Mouse (Mus musculus) stomach, postnatal 0 days (tissue): ENCODE measurements around the gene Mical3. TPM values are rescaled to one million over a fixed set of nuclear protein-coding genes. Genes with fewer than 3 reads are reported as not detected.

ENCODE experiments used
- ATAC-seq: fragments of 200-750 bp; cut with Nextera tagmentation; 2 replicates; pipeline ENCODE4 v1.8.0; 2017; ENCODE audit not compliant: low FRiP score, low TSS enrichment
- DNase-seq: peaks from one replicate; pipeline ENCODE4 v3.0.0-alpha.2; 2016; ENCODE audit warnings: low spot score
- H3K27ac ChIP-seq: fragments of 300-500 bp; sonication (generic); replicated peaks from 2 replicates; pipeline ENCODE4 v1.5.1; 2014; ENCODE audit warnings: mild to moderate bottlenecking, control low read depth
- H3K27me3 ChIP-seq: fragments of 300-500 bp; sonication (generic); 2 replicates; pipeline ENCODE4 v1.6.1; 2014; ENCODE audit warnings: low read length; ENCODE audit not compliant: control insufficient read depth, insufficient read depth
- H3K36me3 ChIP-seq: fragments of 300-500 bp; sonication (generic); 2 replicates; pipeline ENCODE4 v1.6.1; 2014; ENCODE audit warnings: low read length, mixed read lengths; ENCODE audit not compliant: control insufficient read depth, insufficient read depth
- H3K4me1 ChIP-seq: fragments of 300-500 bp; sonication (generic); replicated peaks from 2 replicates; pipeline ENCODE4 v1.6.1; 2014; ENCODE audit warnings: antibody characterized with exemption; ENCODE audit not compliant: control insufficient read depth, insufficient read depth
- H3K4me2 ChIP-seq: fragments of 300-500 bp; sonication (generic); replicated peaks from 2 replicates; pipeline ENCODE4 v1.6.1; 2014; ENCODE audit warnings: low read depth, mild to moderate bottlenecking, control low read depth, moderate library complexity
- H3K4me3 ChIP-seq: fragments of 300-500 bp; sonication (generic); 2 replicates; pipeline ENCODE4 v1.5.1; 2014; ENCODE audit warnings: low read depth, low read length, control low read depth
- H3K9ac ChIP-seq: fragments of 300-500 bp; sonication (generic); 2 replicates; pipeline ENCODE4 v1.6.1; 2014; ENCODE audit warnings: mild to moderate bottlenecking, low read length, control low read depth, mixed read lengths
- H3K9me3 ChIP-seq: fragments of 300-500 bp; sonication (generic); 2 replicates; pipeline ENCODE4 v1.6.1; 2016; ENCODE audit warnings: low read length; ENCODE audit not compliant: control insufficient read depth
- CTCF ChIP-seq: IDR thresholded peaks from 2 replicates; pipeline ENCODE4 v1.5.1; 2016; ENCODE audit warnings: antibody characterized with exemption, low read depth, mild to moderate bottlenecking, moderate library complexity
- EP300 ChIP-seq: optimal IDR thresholded peaks from 2 replicates; pipeline ENCODE3; 2016; ENCODE audit warnings: antibody characterized with exemption
- WGBS: fragments of 180-500 bp; shearing (Covaris S2); extraction: QIAGEN DNeasy Blood & Tissue Kit; methylation state at CpG from one replicate; pipeline ENCODE4 v1.1.7; 2014; 5-methylcytosine and 5-hydroxymethylcytosine counted together
- polyA plus RNA-seq: library from polyadenylated mRNA; unstranded; fragments of >200 nt; fragmentation: Nextera tagmentation; extraction: Ambion mirVana; gene quantifications from 2 replicates; pipeline ENCODE4 v1.2.1, GENCODE M21; 2015

Gene Mical3
- polyA plus RNA-seq, 1 experiment from 2014 or later: 4.5 TPM

DNA sequence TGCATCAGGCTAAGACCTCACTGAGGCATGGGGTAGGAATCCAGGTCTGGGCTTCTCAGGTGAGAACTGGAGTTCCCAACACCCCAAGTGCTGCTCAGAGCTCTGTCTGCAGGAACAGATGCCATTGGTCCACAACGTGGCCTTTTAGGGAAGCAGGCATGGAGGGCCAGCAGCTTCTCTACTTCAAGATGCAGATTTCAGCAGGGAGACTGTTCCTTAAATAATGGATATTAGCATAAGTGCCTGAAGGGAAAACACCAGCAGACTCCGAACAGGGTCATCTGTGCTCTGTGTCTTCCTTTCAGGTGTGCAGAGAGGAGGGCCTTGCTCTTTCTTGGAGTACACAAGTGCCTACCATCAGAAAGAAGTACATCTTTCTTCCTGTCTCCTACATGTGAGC, 187.7 kb downstream of the Mical3 start:
- no peaks in the 10 kb centered on the region for H3K4me1 ChIP-seq
- H3K36me3 ChIP-seq: 0 out of 2 replicates have a peak, but pooled peaks cover 2% of the 10 kb centered on the region
- no peaks in the 10 kb centered on the region for H3K9me3 ChIP-seq
- H3K27me3 ChIP-seq: no peaks in the 10 kb centered on the region
- no peak for DNase-seq
- no peak overlapping the region for H3K9ac ChIP-seq
- ATAC-seq: no peak
- no peak for TF ChIP-seq CTCF
- no peak for TF ChIP-seq EP300
- H3K4me3 ChIP-seq: no peak overlapping the region
- 78% methylated on average over 2 of the region's 2 CpGs for WGBS
- H3K4me2 ChIP-seq: no peak overlapping the region
- H3K27ac ChIP-seq: no peak overlapping the region

- Histone ChIP-seq H3K4me2 (no peak overlapping the region), H3K4me1 (no peaks in the 10 kb centered on the region), H3K36me3 (0 out of 2 replicates have a peak, but pooled peaks cover 2% of the 10 kb centered on the region), H3K4me3 (no peak overlapping the region), H3K9ac (no peak overlapping the region), H3K9me3 (no peaks in the 10 kb centered on the region), H3K27me3 (no peaks in the 10 kb centered on the region), H3K27ac (no peak overlapping the region)
- TF ChIP-seq CTCF (no peak), EP300 (no peak)
- ATAC-seq (no peak), DNase-seq (no peak)
- WGBS: 91% methylated on average over 13 of the region's 13 CpGs
Measured at GRCm38 (mm10) chr6:120941575-120941974, 189.2 kb downstream of the Mical3 start.

DNA sequence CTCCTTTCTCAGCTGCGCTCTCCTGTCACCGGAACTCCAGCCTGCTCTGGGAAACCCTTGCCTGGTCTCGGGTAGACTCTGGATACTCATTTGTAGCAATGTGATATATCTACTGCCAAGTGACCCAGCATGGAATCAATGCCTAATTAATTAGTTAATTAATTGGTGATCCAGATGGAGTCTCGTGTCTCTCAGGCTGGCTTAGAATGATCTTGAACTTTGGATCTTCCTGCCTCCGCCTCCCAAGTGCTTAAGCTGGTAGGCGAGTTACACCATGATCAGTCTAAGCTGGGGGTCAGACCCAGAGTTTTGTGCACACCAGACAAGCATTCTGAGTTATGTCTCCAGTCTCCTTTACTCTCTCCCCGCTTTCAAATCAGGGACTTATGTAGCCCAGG, 189.7 kb downstream of the Mical3 start:
- no peak for DNase-seq
- Histone ChIP-seq H3K4me3 (no peak overlapping the region), H3K4me2 (no peak overlapping the region), H3K27me3 (no peaks in the 10 kb centered on the region), H3K9ac (no peak overlapping the region), H3K4me1 (no peaks in the 10 kb centered on the region), H3K9me3 (no peaks in the 10 kb centered on the region), H3K27ac (no peak overlapping the region), H3K36me3 (0 out of 2 replicates have a peak, but pooled peaks cover under 1% of the 10 kb centered on the region)
- WGBS: 82% methylated on average over 7 of the region's 7 CpGs
- TF ChIP-seq EP300 (no peak), CTCF (no peak)
- ATAC-seq: no peak

GRCm38 (mm10) chr6:120940446-120941083, 190.2 kb downstream of the Mical3 start:
- no peaks in the 10 kb centered on the region for H3K9me3 ChIP-seq
- TF ChIP-seq EP300 (no peak), CTCF (no peak)
- H3K4me1 ChIP-seq: no peaks in the 10 kb centered on the region
- no peak overlapping the region for H3K9ac ChIP-seq
- no peak for ATAC-seq
- H3K4me3 ChIP-seq: no peak overlapping the region
- no peaks in the 10 kb centered on the region for H3K36me3 ChIP-seq
- no peak for DNase-seq
- H3K27ac ChIP-seq: no peak overlapping the region
- H3K27me3 ChIP-seq: no peaks in the 10 kb centered on the region
- no peak overlapping the region for H3K4me2 ChIP-seq
- WGBS: 90% methylated on average over 7 of the region's 7 CpGs

- Histone ChIP-seq H3K4me2 (no peak overlapping the region), H3K27me3 (no peaks in the 10 kb centered on the region), H3K36me3 (peaks cover 3% of the 10 kb centered on the region; the same call in 1 of the 2 replicates), H3K9ac (no peak overlapping the region), H3K4me1 (no peaks in the 10 kb centered on the region), H3K27ac (no peak overlapping the region), H3K4me3 (no peak overlapping the region), H3K9me3 (no peaks in the 10 kb centered on the region)
- TF ChIP-seq EP300: no peak
- no peak for TF ChIP-seq CTCF
- 81% methylated on average over 3 of the region's 3 CpGs for WGBS
- DNase-seq (no peak), ATAC-seq (no peak)
Measured at GRCm38 (mm10) chr6:120939783-120940182, 191.0 kb downstream of the Mical3 start.

DNA sequence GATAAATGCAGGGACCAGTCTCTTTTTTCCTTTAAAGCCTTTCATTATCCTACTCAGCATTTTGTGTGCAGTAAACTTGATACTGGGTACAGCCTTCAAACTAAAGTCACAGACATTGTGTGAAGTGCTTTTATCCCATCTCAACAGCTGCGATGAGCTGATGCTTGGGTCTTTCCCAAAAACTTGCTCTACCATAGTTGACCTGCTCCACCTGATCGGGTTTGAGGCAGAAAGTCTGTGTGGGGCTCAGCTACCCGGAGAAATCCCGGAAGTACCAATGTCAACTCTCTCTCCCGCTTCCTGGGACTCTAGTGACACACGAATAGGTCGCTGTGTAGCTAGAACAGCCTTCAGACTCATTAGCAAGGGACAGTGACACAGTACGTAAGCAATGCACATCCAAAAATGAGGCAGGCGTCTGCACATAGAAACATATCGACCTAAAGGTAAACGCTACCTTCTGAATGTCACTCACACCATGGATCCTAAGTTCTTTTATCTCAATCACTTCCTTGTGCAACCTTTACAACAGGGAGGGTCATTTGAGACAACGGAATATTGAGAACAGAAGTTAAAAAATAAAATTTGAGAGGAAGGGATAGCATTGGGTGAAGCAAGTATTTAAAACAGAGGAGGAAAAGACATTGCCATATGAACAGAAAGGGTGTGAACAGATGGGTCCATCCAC, 191.9 kb downstream of the Mical3 start:
- no peaks in the 10 kb centered on the region for H3K9me3 ChIP-seq
- no peak overlapping the region for H3K27ac ChIP-seq
- H3K4me3 ChIP-seq: no peak overlapping the region
- DNase-seq: no peak
- H3K27me3 ChIP-seq: no peaks in the 10 kb centered on the region
- WGBS: 82% methylated on average over 12 of the region's 12 CpGs
- H3K36me3 ChIP-seq: peaks cover 4% of the 10 kb centered on the region; the same call in 1 of the 2 replicates
- TF ChIP-seq EP300: no peak
- no peak for TF ChIP-seq CTCF
- no peak for ATAC-seq
- no peak overlapping the region for H3K9ac ChIP-seq
- H3K4me1 ChIP-seq: no peaks in the 10 kb centered on the region
- H3K4me2 ChIP-seq: no peak overlapping the region
